Mouse (Mus musculus) midbrain, embryonic 15.5 days (tissue): Measurements from ENCODE around the gene Sult1e1. TPM values are rescaled to one million over a fixed set of nuclear protein-coding genes. Genes with fewer than 3 reads are reported as not detected.

ENCODE experiments used
- ATAC-seq: fragments of 200-750 bp; cut with Nextera tagmentation; replicated peaks from 2 replicates; pipeline ENCODE4 v1.8.0; 2017; ENCODE audit warnings: moderate TSS enrichment
- H3K27ac ChIP-seq: fragments of 300-500 bp; sonication (generic); 2 replicates; pipeline ENCODE4 v1.5.1; 2015; ENCODE audit warnings: mild to moderate bottlenecking, inconsistent platforms
- H3K27me3 ChIP-seq: fragments of 300-500 bp; sonication (generic); replicated peaks from 2 replicates; pipeline ENCODE4 v1.6.1; 2015; ENCODE audit warnings: inconsistent platforms
- H3K36me3 ChIP-seq: fragments of 300-500 bp; sonication (generic); replicated peaks from 2 replicates; pipeline ENCODE4 v1.6.1; 2015; ENCODE audit warnings: inconsistent platforms
- H3K4me1 ChIP-seq: fragments of 300-500 bp; sonication (generic); 2 replicates; pipeline ENCODE4 v1.6.1; 2015; ENCODE audit warnings: inconsistent platforms
- H3K4me2 ChIP-seq: fragments of 300-500 bp; sonication (generic); 2 replicates; pipeline ENCODE4 v1.6.1; 2015; ENCODE audit warnings: inconsistent platforms, mild to moderate bottlenecking, moderate library complexity
- H3K4me3 ChIP-seq: fragments of 300-500 bp; sonication (generic); 2 replicates; pipeline ENCODE4 v1.5.1; 2015; ENCODE audit warnings: mild to moderate bottlenecking, inconsistent platforms
- H3K9ac ChIP-seq: fragments of 300-500 bp; sonication (generic); 2 replicates; pipeline ENCODE4 v1.6.1; 2015; ENCODE audit warnings: mild to moderate bottlenecking, inconsistent platforms
- H3K9me3 ChIP-seq: fragments of 300-500 bp; sonication (generic); 2 replicates; pipeline ENCODE4 v1.6.1; 2016; ENCODE audit warnings: inconsistent platforms
- WGBS: fragments of 180-500 bp; shearing (Covaris S2); methylation state at CpG from one replicate; pipeline ENCODE4 v1.1.7; 2015; ENCODE audit warnings: mixed read lengths; 5-methylcytosine and 5-hydroxymethylcytosine counted together
- polyA plus RNA-seq: library from polyadenylated mRNA; unstranded; fragments of >200 nt; fragmentation: Nextera tagmentation; extraction: Ambion mirVana; gene quantifications from 2 replicates; pipeline ENCODE4 v1.2.1, GENCODE M21; 2015

Sult1e1 gene
- polyA plus RNA-seq: not detected in 2 replicates

- Histone ChIP-seq H3K36me3 (no peaks in the 10 kb centered on the region), H3K4me1 (no peaks in the 10 kb centered on the region), H3K27me3 (no peaks in the 10 kb centered on the region), H3K27ac (no peak within 1 kb of the TSS), H3K9me3 (no peaks in the 10 kb centered on the region), H3K9ac (no peak within 1 kb of the TSS), H3K4me2 (no peak within 1 kb of the TSS), H3K4me3 (no peak within 1 kb of the TSS)
- WGBS: 77% methylated on average over 5 of the region's 5 CpGs
- ATAC-seq: no peak
These were observed at the start of gene Sult1e1 for GRCm38 (mm10) chr5:87591494-87591893. Gene Sult1e1, minus strand, starts transcription at chr5:87591594.

GRCm38 (mm10) chr5:87622681-87623080, 31.3 kb upstream of the Sult1e1 start:
- ATAC-seq: no peak
- no peaks in the 10 kb centered on the region for H3K4me1 ChIP-seq
- no peak overlapping the region for H3K9ac ChIP-seq
- H3K4me3 ChIP-seq: no peak overlapping the region
- H3K27ac ChIP-seq: no peak overlapping the region
- no peaks in the 10 kb centered on the region for H3K36me3 ChIP-seq
- no peaks in the 10 kb centered on the region for H3K9me3 ChIP-seq
- no peaks in the 10 kb centered on the region for H3K27me3 ChIP-seq
- no peak overlapping the region for H3K4me2 ChIP-seq

GRCm38 (mm10) chr5:87615128-87615390, 23.7 kb upstream of the Sult1e1 start:
- 94% methylated on average over 2 of the region's 2 CpGs for WGBS
- ATAC-seq: no peak
- H3K9ac ChIP-seq: no peak overlapping the region
- no peak overlapping the region for H3K4me2 ChIP-seq
- no peak overlapping the region for H3K4me3 ChIP-seq
- no peaks in the 10 kb centered on the region for H3K9me3 ChIP-seq
- H3K27me3 ChIP-seq: no peaks in the 10 kb centered on the region
- H3K4me1 ChIP-seq: no peaks in the 10 kb centered on the region
- no peaks in the 10 kb centered on the region for H3K36me3 ChIP-seq
- H3K27ac ChIP-seq: no peak overlapping the region

GRCm38 (mm10) chr5:87614364-87615127, 23.2 kb upstream of the Sult1e1 start:
- Histone ChIP-seq H3K4me3 (no peak overlapping the region), H3K4me2 (no peak overlapping the region), H3K4me1 (no peaks in the 10 kb centered on the region), H3K9ac (no peak overlapping the region), H3K9me3 (no peaks in the 10 kb centered on the region), H3K27ac (no peak overlapping the region), H3K36me3 (no peaks in the 10 kb centered on the region), H3K27me3 (no peaks in the 10 kb centered on the region)
- no peak for ATAC-seq

- H3K27ac ChIP-seq: no peak overlapping the region
These were observed 9.6 kb upstream of the Sult1e1 start for GRCm38 (mm10) chr5:87601018-87601417.

GRCm38 (mm10) chr5:87597891-87598290, 6.5 kb upstream of the Sult1e1 start:
- WGBS: 82% methylated on average over 2 of the region's 2 CpGs
- Histone ChIP-seq H3K36me3 (no peaks in the 10 kb centered on the region), H3K4me1 (no peaks in the 10 kb centered on the region), H3K9ac (no peak overlapping the region), H3K27ac (no peak overlapping the region), H3K4me3 (no peak overlapping the region), H3K4me2 (no peak overlapping the region), H3K27me3 (no peaks in the 10 kb centered on the region), H3K9me3 (no peaks in the 10 kb centered on the region)
- ATAC-seq: no peak

More at GRCm38 (mm10) chr5:87601018-87601417, 9.6 kb upstream of the Sult1e1 start:
- H3K36me3 ChIP-seq: no peaks in the 10 kb centered on the region
- no peak for ATAC-seq
- no peak overlapping the region for H3K4me2 ChIP-seq
- H3K4me1 ChIP-seq: no peaks in the 10 kb centered on the region
- H3K9me3 ChIP-seq: no peaks in the 10 kb centered on the region
- H3K4me3 ChIP-seq: no peak overlapping the region
- no peak overlapping the region for H3K9ac ChIP-seq
- WGBS: 71% methylated on average over 3 of the region's 3 CpGs
- no peaks in the 10 kb centered on the region for H3K27me3 ChIP-seq

GRCm38 (mm10) chr5:87589916-87590315, 1.5 kb downstream of the Sult1e1 start:
- Histone ChIP-seq H3K27me3 (no peaks in the 10 kb centered on the region), H3K4me1 (no peaks in the 10 kb centered on the region), H3K36me3 (no peaks in the 10 kb centered on the region), H3K4me3 (no peak overlapping the region), H3K27ac (no peak overlapping the region), H3K9me3 (no peaks in the 10 kb centered on the region), H3K4me2 (no peak overlapping the region), H3K9ac (no peak overlapping the region)
- ATAC-seq: no peak
- WGBS: 92% methylated on average over 2 of the region's 2 CpGs

- no peaks in the 10 kb centered on the region for H3K27me3 ChIP-seq
- no peak overlapping the region for H3K27ac ChIP-seq
- H3K36me3 ChIP-seq: no peaks in the 10 kb centered on the region
- 92% methylated on average over 1 of the region's 1 CpGs for WGBS
- no peaks in the 10 kb centered on the region for H3K9me3 ChIP-seq
- no peak overlapping the region for H3K4me3 ChIP-seq
- H3K9ac ChIP-seq: no peak overlapping the region
- H3K4me2 ChIP-seq: no peak overlapping the region
- ATAC-seq: no peak
- H3K4me1 ChIP-seq: no peaks in the 10 kb centered on the region
These were observed 11.0 kb downstream of the Sult1e1 start for GRCm38 (mm10) chr5:87580389-87580788.

GRCm38 (mm10) chr5:87574174-87574573, 17.2 kb downstream of the Sult1e1 start:
- 77% methylated on average over 1 of the region's 1 CpGs for WGBS
- no peaks in the 10 kb centered on the region for H3K27me3 ChIP-seq
- H3K4me3 ChIP-seq: no peak overlapping the region
- H3K9me3 ChIP-seq: no peaks in the 10 kb centered on the region
- no peak for ATAC-seq
- H3K9ac ChIP-seq: no peak overlapping the region
- no peak overlapping the region for H3K27ac ChIP-seq
- no peak overlapping the region for H3K4me2 ChIP-seq
- no peaks in the 10 kb centered on the region for H3K36me3 ChIP-seq
- no peaks in the 10 kb centered on the region for H3K4me1 ChIP-seq

GRCm38 (mm10) chr5:87573490-87573889, 17.9 kb downstream of the Sult1e1 start:
- Histone ChIP-seq H3K4me3 (no peak overlapping the region), H3K27ac (no peak overlapping the region), H3K27me3 (no peaks in the 10 kb centered on the region), H3K9ac (no peak overlapping the region), H3K36me3 (no peaks in the 10 kb centered on the region), H3K4me1 (no peaks in the 10 kb centered on the region), H3K4me2 (no peak overlapping the region), H3K9me3 (no peaks in the 10 kb centered on the region)
- WGBS: 68% methylated on average over 5 of the region's 5 CpGs
- ATAC-seq: no peak

GRCm38 (mm10) chr5:87572781-87573180, 18.6 kb downstream of the Sult1e1 start:
- no peak for ATAC-seq

GRCm38 (mm10) chr5:87568845-87569244, 22.5 kb downstream of the Sult1e1 start, which contains the start of gene Sult1d1:
Gene Sult1d1, minus strand, starts transcription at chr5:87569027.
- Histone ChIP-seq H3K27me3 (no peaks in the 10 kb centered on the region), H3K9me3 (no peaks in the 10 kb centered on the region), H3K36me3 (no peaks in the 10 kb centered on the region), H3K27ac (no peak within 1 kb of the TSS), H3K4me2 (no peak within 1 kb of the TSS), H3K4me1 (no peaks in the 10 kb centered on the region), H3K4me3 (no peak within 1 kb of the TSS), H3K9ac (no peak within 1 kb of the TSS)
- WGBS: 85% methylated on average over 5 of the region's 5 CpGs
- ATAC-seq: no peak

More at GRCm38 (mm10) chr5:87572781-87573180, 18.6 kb downstream of the Sult1e1 start:
- no peak overlapping the region for H3K27ac ChIP-seq
- whole genome bisulfite sequencing: 87% methylated on average over 6 of the region's 6 CpGs
- H3K27me3 ChIP-seq: no peaks in the 10 kb centered on the region
- no peak overlapping the region for H3K4me3 ChIP-seq
- H3K4me1 ChIP-seq: no peaks in the 10 kb centered on the region
- H3K9ac ChIP-seq: no peak overlapping the region
- H3K36me3 ChIP-seq: no peaks in the 10 kb centered on the region
- no peaks in the 10 kb centered on the region for H3K9me3 ChIP-seq
- no peak overlapping the region for H3K4me2 ChIP-seq

GRCm38 (mm10) chr5:87567306-87567705, 24.1 kb downstream of the Sult1e1 start:
- Histone ChIP-seq H3K27me3 (no peaks in the 10 kb centered on the region), H3K4me2 (no peak overlapping the region), H3K4me3 (no peak overlapping the region), H3K27ac (no peak overlapping the region), H3K4me1 (no peaks in the 10 kb centered on the region), H3K9me3 (no peaks in the 10 kb centered on the region), H3K9ac (no peak overlapping the region), H3K36me3 (no peaks in the 10 kb centered on the region)
- no peak for ATAC-seq
- 87% methylated on average over 1 of the region's 1 CpGs for WGBS
